Mouse (Mus musculus) brain, embryonic 18.5 days (tissue): ENCODE results near the gene Sdhaf3.

Experiments used
- DNase-seq: peaks from one replicate; pipeline ENCODE4 v3.0.0-alpha.2; 2012; ENCODE audit warnings: low read depth, low spot score

Sdhaf3 gene

GRCm38 (mm10) chr6:7068782-7069181 lies 113.0 kb downstream of the Sdhaf3 start:
- DNase-seq: no peak

- no peak for DNase-seq
Observed at GRCm38 (mm10) chr6:7069463-7069862, 113.7 kb downstream of the Sdhaf3 start.

GRCm38 (mm10) chr6:7082054-7082453 lies 126.2 kb downstream of the Sdhaf3 start:
- DNase-seq: no peak

- DNase-seq: no peak
Observed at GRCm38 (mm10) chr6:7082467-7083259, 126.9 kb downstream of the Sdhaf3 start.

GRCm38 (mm10) chr6:7083661-7084060 lies 127.9 kb downstream of the Sdhaf3 start:
- DNase-seq: no peak

GRCm38 (mm10) chr6:7084370-7084769 lies 128.6 kb downstream of the Sdhaf3 start:
- no peak for DNase-seq

GRCm38 (mm10) chr6:7085506-7085905 lies 129.7 kb downstream of the Sdhaf3 start:
- no peak for DNase-seq

- no peak for DNase-seq
Observed at GRCm38 (mm10) chr6:7092094-7092493, 136.3 kb downstream of the Sdhaf3 start.
